Mouse (Mus musculus): ENCODE results near the gene Ears2. TPM values are rescaled to one million over a fixed set of nuclear protein-coding genes. Genes with fewer than 3 reads are reported as not detected.

The Ears2 gene
- polyA plus RNA-seq (2014; fragmentation: Illumina TruSeq; extraction: RNeasy Lipid Tissue Mini Kit (QIAGEN cat#74804); ENCODE audit: low read depth, low replicate concordance), result 2.1 TPM

GRCm38 (mm10) chr7:122066945-122067516 is at the start of gene Ears2, which contains the start of gene Ubfd1:
Gene Ears2 (minus strand): TSS chr7:122067263.
Gene Ubfd1 (plus strand): TSS chr7:122067175.

GRCm38 (mm10) chr7:122101747-122102244 is 34.7 kb upstream of the Ears2 start, which contains the start of gene Ndufab1:
Gene Ndufab1 (minus strand): TSS chr7:122101886.

DNA sequence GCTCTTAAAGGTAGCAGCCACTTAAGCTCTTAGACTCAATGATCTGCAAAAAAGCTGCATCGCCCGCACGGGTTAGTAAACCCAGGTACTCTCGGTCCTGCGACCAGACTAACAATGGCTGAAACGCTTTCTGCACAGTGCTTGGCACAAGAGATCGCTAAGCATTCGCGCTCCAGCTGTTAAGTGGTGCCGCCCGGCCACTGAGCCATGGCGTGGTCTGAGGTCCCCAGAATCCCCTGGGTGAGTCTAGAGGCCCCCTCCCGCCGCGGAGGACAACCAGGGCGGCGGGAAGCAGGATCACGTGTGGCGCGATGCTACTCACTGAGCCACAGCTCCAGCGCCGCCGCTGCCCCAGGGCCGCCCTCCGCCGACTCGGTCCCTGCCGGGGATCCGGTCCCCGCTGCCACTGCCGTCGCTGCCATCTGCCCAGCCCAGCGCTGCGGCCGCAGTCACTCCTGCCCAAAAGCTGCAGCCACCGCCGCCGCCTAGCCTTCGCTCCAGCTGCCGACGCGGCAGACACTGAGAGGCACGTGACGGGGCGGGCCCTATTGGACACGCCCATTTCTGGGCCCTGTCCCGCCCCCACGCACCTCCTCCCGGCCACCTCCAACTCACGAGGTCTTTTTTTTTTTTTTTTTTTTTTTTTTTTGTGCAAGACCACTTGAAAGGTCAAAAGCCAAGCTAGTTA is 46.3 kb downstream of the Ears2 start, which contains the start of gene Gga2:
Gene Gga2, minus strand, starts transcription at position 556 of the 688 bp plus-strand sequence.

Other genes starting within 250 kb of the Ears2 start
- 2.1 TPM for gene Scnn1b, start 202.2 kb downstream of the Ears2 start, polyA plus RNA-seq (2014; fragmentation: Illumina TruSeq; extraction: RNeasy Lipid Tissue Mini Kit (QIAGEN cat#74804); ENCODE audit: low read depth, low replicate concordance)
- 12.5 TPM for gene Cog7, start 85.6 kb downstream of the Ears2 start, polyA plus RNA-seq (2014; fragmentation: Illumina TruSeq; extraction: RNeasy Lipid Tissue Mini Kit (QIAGEN cat#74804); ENCODE audit: low read depth, low replicate concordance)
- gene Gga2, start 46.0 kb downstream of the Ears2 start, polyA plus RNA-seq (2014; fragmentation: Illumina TruSeq; extraction: RNeasy Lipid Tissue Mini Kit (QIAGEN cat#74804); ENCODE audit: low read depth, low replicate concordance), result 3.9 TPM
- 23.0 TPM for gene Ubfd1, start 88 bp downstream of the Ears2 start, polyA plus RNA-seq (2014; fragmentation: Illumina TruSeq; extraction: RNeasy Lipid Tissue Mini Kit (QIAGEN cat#74804); ENCODE audit: low read depth, low replicate concordance)
- 716 TPM for gene Ndufab1, start 34.6 kb upstream of the Ears2 start, polyA plus RNA-seq (2014; fragmentation: Illumina TruSeq; extraction: RNeasy Lipid Tissue Mini Kit (QIAGEN cat#74804); ENCODE audit: low read depth, low replicate concordance)
- gene Palb2, start 65.7 kb upstream of the Ears2 start, polyA plus RNA-seq (2014; fragmentation: Illumina TruSeq; extraction: RNeasy Lipid Tissue Mini Kit (QIAGEN cat#74804); ENCODE audit: low read depth, low replicate concordance), result 9.9 TPM
- gene Dctn5, start 65.8 kb upstream of the Ears2 start, polyA plus RNA-seq (2014; fragmentation: Illumina TruSeq; extraction: RNeasy Lipid Tissue Mini Kit (QIAGEN cat#74804); ENCODE audit: low read depth, low replicate concordance), result 110 TPM
- gene Plk1, start 92.2 kb upstream of the Ears2 start, polyA plus RNA-seq (2014; fragmentation: Illumina TruSeq; extraction: RNeasy Lipid Tissue Mini Kit (QIAGEN cat#74804); ENCODE audit: low read depth, low replicate concordance), result 0.82 TPM
- gene Ern2, start 118.9 kb upstream of the Ears2 start, polyA plus RNA-seq (2014; fragmentation: Illumina TruSeq; extraction: RNeasy Lipid Tissue Mini Kit (QIAGEN cat#74804); ENCODE audit: low read depth, low replicate concordance), result 1.5 TPM
- gene Chp2, start 152.2 kb upstream of the Ears2 start, polyA plus RNA-seq (2014; fragmentation: Illumina TruSeq; extraction: RNeasy Lipid Tissue Mini Kit (QIAGEN cat#74804); ENCODE audit: low read depth, low replicate concordance), result 223 TPM
- gene Prkcb, start 221.5 kb upstream of the Ears2 start, polyA plus RNA-seq (2014; fragmentation: Illumina TruSeq; extraction: RNeasy Lipid Tissue Mini Kit (QIAGEN cat#74804); ENCODE audit: low read depth, low replicate concordance), result 23.0 TPM